Mouse (Mus musculus) forebrain, embryonic 11.5 days (tissue): Measurements from ENCODE around the gene Pwwp2a. TPM values are rescaled to one million over a fixed set of nuclear protein-coding genes. Genes with fewer than 3 reads are reported as not detected.

ENCODE experiments used
- ATAC-seq: fragments of 200-750 bp; cut with Nextera tagmentation; replicated peaks from 2 replicates; pipeline ENCODE4 v1.8.0; 2017; ENCODE audit warnings: moderate TSS enrichment; ENCODE audit not compliant: low FRiP score
- DNase-seq: peaks from one replicate; pipeline ENCODE4 v3.0.0-alpha.2; 2017; ENCODE audit warnings: low spot score
- H3K27ac ChIP-seq: fragments of 300-500 bp; sonication (generic); 2 replicates; pipeline ENCODE4 v1.5.1; 2014; ENCODE audit warnings: low read depth, low read length
- H3K27me3 ChIP-seq: fragments of 300-500 bp; sonication (generic); 2 replicates; pipeline ENCODE4 v1.6.1; 2014; ENCODE audit warnings: mild to moderate bottlenecking, low read length, mixed read lengths; ENCODE audit not compliant: control insufficient read depth, insufficient read depth
- H3K36me3 ChIP-seq: fragments of 300-500 bp; sonication (generic); 2 replicates; pipeline ENCODE4 v1.6.1; 2014; ENCODE audit warnings: mild to moderate bottlenecking, low read length, moderate library complexity, mixed read lengths; ENCODE audit not compliant: control insufficient read depth, insufficient read depth
- H3K4me1 ChIP-seq: fragments of 300-500 bp; sonication (generic); replicated peaks from 2 replicates; pipeline ENCODE4 v1.6.1; 2014; ENCODE audit warnings: low read length, mixed read lengths; ENCODE audit not compliant: control insufficient read depth, insufficient read depth
- H3K4me2 ChIP-seq: fragments of 300-500 bp; sonication (generic); 2 replicates; pipeline ENCODE4 v1.6.1; 2014; ENCODE audit warnings: low read depth, mild to moderate bottlenecking, low read length, moderate library complexity, mixed read lengths; ENCODE audit not compliant: severe bottlenecking
- H3K4me3 ChIP-seq: fragments of 300-500 bp; sonication (generic); 2 replicates; pipeline ENCODE4 v1.5.1; 2014; ENCODE audit warnings: low read depth, low read length
- H3K9ac ChIP-seq: fragments of 300-500 bp; sonication (generic); 2 replicates; pipeline ENCODE4 v1.6.1; 2014; ENCODE audit warnings: low read length
- H3K9me3 ChIP-seq: fragments of 300-500 bp; sonication (generic); 2 replicates; pipeline ENCODE4 v1.6.1; 2016; ENCODE audit warnings: low read length, mixed read lengths; ENCODE audit not compliant: control insufficient read depth
- WGBS: fragments of 180-500 bp; shearing (Covaris S2); extraction: QIAGEN DNeasy Blood & Tissue Kit; methylation state at CpG from one replicate; pipeline ENCODE4 v1.1.7; 2014; 5-methylcytosine and 5-hydroxymethylcytosine counted together
- polyA plus RNA-seq: library from polyadenylated mRNA; unstranded; fragments of >200 nt; fragmentation: Nextera tagmentation; extraction: Ambion mirVana; gene quantifications from 2 replicates; pipeline ENCODE4 v1.2.1, GENCODE M21; 2014

Pwwp2a gene
- polyA plus RNA-seq, 1 experiment from 2014 or later = 44.7 TPM

DNA sequence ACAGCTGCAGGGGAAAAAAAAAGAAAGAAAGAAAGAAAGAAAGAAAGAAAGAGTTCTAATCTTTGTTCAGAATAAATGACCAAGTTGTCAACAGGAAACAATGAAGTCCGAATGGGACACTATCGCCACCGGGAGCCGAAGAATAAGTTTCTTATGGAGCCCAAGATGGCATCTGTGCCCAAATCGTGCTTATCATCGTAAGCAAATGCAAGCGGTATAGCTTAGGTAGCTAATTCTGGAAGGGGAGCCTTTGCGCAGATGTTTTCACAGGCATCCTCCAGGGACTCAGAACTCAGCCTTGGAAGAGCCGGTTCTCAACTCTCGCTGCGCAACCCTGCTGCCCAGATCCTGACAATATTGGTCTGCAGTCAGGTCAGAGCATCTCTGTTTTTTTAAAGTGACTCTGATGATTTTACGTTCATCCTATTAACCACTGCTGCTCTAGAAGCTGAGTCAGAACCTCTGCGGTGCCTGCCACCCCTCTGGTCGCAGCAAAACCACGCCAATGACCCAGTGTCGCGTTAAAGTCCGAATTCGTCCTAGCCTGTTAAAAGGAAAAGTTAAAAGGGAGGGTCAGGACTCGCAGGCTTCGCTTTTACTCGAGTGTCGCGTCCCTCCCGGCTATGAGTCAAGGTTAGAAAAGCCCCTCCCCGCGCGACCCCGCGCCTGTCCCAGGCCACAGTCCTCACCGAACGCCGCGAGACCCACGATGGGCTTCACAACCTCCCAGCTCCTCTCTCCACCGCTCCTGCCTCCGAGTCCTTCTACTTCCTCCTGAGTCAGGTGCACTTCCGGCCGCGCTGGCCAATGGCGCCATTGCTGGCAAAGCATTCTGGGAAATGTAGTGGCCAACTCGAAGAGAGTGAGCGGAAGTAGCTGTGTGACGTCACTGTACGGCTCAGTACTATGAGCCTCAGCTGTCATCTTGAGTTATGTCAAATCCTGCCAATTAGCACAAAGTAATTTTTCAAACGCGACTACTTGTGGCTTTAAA lies 65.7 kb downstream of the Pwwp2a start, which contains the start of gene Ttc1:
Gene Ttc1, minus strand, starts transcription at position 776 of the 994 bp plus-strand sequence.
- Histone ChIP-seq H3K27me3 (no peaks in the 10 kb centered on the region), H3K9ac (peak within 1 kb of the TSS; percentile 73), H3K4me1 (peaks cover 4% of the 10 kb centered on the region; the same call in 1 of the 2 replicates), H3K9me3 (no peaks in the 10 kb centered on the region), H3K4me2 (peak within 1 kb of the TSS; percentile 89), H3K36me3 (peaks cover 3% of the 10 kb centered on the region; the same call in 1 of the 2 replicates), H3K4me3 (peak within 1 kb of the TSS; percentile 74), H3K27ac (no peak within 1 kb of the TSS)
- DNase-seq (peak; percentile 95), ATAC-seq (peak; percentile 98)
- WGBS = 4% methylated on average over 46 of the region's 47 CpGs

DNA sequence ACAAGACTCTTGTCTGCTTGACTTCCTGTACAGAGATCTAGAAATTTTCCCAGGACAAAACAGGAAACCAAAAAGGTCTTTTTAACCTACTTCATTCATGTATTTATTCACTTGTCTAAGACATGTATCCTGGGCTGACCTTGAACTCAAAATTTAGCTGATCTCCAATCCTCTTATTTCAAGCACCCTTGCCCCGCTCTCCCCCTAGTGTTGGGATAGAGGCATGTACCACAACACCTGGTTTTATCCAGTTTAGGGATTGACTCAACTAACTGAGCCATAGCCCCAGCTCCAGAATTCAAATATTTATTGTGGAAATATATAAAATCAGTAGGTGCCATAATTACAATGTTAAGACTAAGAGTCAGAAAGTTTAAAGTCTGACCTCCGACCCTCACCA lies 69.7 kb downstream of the Pwwp2a start:
- H3K4me3 ChIP-seq = no peak overlapping the region
- H3K36me3 ChIP-seq = no peaks in the 10 kb centered on the region
- H3K27ac ChIP-seq = no peak overlapping the region
- no peaks in the 10 kb centered on the region; the same call in 1 of the 2 replicates for H3K27me3 ChIP-seq
- no peak overlapping the region for H3K9ac ChIP-seq
- H3K4me1 ChIP-seq = peaks cover 4% of the 10 kb centered on the region; the same call in 1 of the 2 replicates
- H3K9me3 ChIP-seq = no peaks in the 10 kb centered on the region
- DNase-seq (no peak), ATAC-seq (no peak)
- H3K4me2 ChIP-seq = no peak overlapping the region
- WGBS = 63% methylated on average over 2 of the region's 2 CpGs

DNA sequence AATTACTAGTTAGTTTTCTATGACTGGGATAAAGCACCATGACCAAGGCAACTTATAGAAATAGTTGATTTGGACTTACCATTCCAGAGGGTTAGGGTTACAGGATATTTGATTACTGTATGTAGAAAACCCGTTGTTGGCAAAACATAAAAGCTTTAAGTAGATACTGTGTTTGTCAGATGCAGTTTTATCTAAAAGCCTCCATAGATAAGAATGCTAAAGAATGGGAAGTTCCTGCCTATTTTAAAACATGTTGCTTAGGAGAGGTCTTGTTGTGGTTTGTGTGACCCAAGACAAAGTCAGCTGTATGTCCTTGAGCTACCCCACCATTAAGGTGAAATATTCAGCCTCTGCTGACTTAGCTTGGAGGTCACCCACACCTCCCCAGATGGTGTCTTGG lies 72.8 kb downstream of the Pwwp2a start:
- H3K4me1 ChIP-seq = no peaks in the 10 kb centered on the region
- H3K27me3 ChIP-seq = no peaks in the 10 kb centered on the region; the same call in 1 of the 2 replicates
- H3K4me2 ChIP-seq = no peak overlapping the region
- no peak overlapping the region for H3K4me3 ChIP-seq
- H3K9me3 ChIP-seq = no peaks in the 10 kb centered on the region
- 86% methylated on average over 1 of the region's 1 CpGs for WGBS
- DNase-seq = no peak
- H3K27ac ChIP-seq = no peak overlapping the region
- no peaks in the 10 kb centered on the region for H3K36me3 ChIP-seq
- no peak for ATAC-seq
- H3K9ac ChIP-seq = no peak overlapping the region

DNA sequence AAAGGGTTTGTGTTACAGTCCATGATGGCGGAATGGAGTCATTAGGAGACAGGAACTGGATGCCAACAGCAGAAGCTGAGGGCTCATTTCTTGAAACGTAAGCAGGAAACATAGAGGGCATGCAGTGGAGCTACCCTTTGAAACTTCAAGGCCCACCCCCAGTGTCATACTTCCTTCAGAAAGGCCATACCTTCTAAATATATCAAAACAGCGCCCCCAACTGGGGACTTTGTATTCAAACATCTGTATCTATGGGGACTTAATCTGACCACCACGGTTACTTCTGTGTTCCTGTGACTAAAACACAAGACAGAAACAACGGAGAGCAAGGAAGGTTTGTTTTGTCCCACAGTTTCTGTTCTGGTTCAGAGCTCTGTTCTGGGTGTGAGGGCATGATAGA lies 73.6 kb downstream of the Pwwp2a start:
- H3K4me2 ChIP-seq = no peak overlapping the region
- WGBS = 69% methylated on average over 5 of the region's 5 CpGs
- H3K4me3 ChIP-seq = no peak overlapping the region
- no peaks in the 10 kb centered on the region for H3K36me3 ChIP-seq
- H3K9ac ChIP-seq = no peak overlapping the region
- H3K27me3 ChIP-seq = no peaks in the 10 kb centered on the region; the same call in 1 of the 2 replicates
- H3K9me3 ChIP-seq = no peaks in the 10 kb centered on the region
- DNase-seq = no peak
- H3K4me1 ChIP-seq = no peaks in the 10 kb centered on the region
- H3K27ac ChIP-seq = no peak overlapping the region
- no peak for ATAC-seq

DNA sequence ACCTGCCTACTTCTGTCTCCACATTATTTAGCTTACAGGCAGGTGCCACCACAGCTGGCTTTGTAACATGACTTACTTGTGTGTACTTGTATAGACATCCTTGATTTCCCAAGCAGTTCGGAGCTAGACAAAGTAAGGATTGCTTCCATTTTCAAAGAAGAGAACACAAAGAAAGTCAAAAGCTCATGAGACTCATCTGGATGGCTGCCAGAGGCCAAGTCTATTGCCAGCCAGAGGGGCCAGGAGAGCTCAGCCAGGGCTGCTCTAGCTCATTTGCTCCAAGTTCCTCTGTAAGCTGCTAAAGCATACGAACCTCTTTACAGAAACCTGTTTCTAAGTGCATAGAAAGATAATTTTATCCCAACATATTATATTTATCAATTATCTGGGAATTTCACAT lies 76.6 kb downstream of the Pwwp2a start:
- Histone ChIP-seq H3K36me3 (no peaks in the 10 kb centered on the region), H3K4me2 (no peak overlapping the region), H3K27ac (no peak overlapping the region), H3K9me3 (no peaks in the 10 kb centered on the region), H3K27me3 (no peaks in the 10 kb centered on the region; the same call in 1 of the 2 replicates), H3K4me3 (no peak overlapping the region), H3K9ac (no peak overlapping the region), H3K4me1 (no peaks in the 10 kb centered on the region)
- WGBS = 75% methylated on average over 2 of the region's 2 CpGs
- DNase-seq (no peak), ATAC-seq (no peak)

DNA sequence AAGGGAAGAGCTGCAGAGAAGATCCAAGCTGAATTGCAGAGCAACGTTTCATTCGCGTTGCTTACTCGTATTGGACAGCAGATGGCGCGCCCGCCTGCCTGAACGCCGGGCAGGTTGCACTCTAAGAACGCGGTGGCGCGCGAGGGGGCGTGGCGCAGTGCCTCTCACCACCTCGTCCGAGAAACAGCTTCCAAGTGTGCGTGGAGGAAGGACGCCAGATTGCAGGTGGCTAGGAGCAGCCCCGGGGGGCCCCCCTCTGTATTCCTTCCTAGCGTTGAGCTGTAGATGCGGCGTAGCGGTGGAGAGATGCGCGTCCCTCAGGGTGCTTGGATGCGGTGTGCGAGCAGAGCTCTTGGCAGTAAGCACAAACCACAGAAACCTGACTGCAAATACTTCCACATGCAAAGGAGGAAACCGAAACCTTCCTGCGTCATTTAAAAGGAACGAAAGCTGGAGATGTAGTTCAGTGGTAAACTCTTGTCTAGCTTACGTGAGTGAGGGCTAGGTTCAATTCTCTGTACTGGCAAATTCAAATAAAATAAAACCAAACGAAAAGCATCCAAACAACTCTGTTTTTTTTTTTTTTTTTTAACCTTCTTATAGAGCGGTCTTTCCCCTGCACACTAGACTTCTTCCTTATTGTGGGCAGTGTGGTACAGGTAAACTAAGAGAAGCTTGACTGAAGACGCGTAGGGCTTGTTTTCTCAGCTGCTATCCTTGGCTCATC lies 85.3 kb downstream of the Pwwp2a start:
- no peak overlapping the region for H3K27ac ChIP-seq
- ATAC-seq = peak; percentile 76
- no peaks in the 10 kb centered on the region for H3K4me1 ChIP-seq
- no peaks in the 10 kb centered on the region for H3K36me3 ChIP-seq
- H3K27me3 ChIP-seq = peaks cover 4% of the 10 kb centered on the region; the same call in 1 of the 2 replicates
- 6% methylated on average over 37 of the region's 37 CpGs for WGBS
- peak; percentile 89 for DNase-seq
- H3K4me2 ChIP-seq = peak overlapping the region; percentile 82
- peak overlapping the region; percentile 20; the same call in 1 of the 2 replicates for H3K9ac ChIP-seq
- no peaks in the 10 kb centered on the region for H3K9me3 ChIP-seq
- peak overlapping the region; percentile 36 for H3K4me3 ChIP-seq

DNA sequence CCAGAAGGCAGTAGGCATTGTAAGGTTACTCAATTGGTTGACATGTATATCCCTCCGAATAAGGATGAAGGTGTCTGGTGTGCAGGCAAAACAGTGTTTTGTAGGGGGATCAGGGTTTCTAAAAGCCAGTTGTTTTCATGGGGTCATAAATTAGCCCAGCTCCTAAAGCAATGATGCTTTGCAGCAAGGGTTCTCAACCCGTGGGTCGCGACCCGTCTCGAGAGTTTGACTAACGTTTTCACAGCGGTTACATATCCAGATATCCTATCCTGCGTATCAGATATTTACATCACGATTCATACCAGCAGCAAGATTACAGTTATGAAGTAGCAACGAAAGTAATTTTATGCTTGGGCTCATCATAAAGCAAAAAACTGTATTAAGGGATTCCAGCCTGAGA lies 86.0 kb downstream of the Pwwp2a start:
- Histone ChIP-seq H3K9ac (no peak overlapping the region), H3K4me2 (no peak overlapping the region), H3K4me1 (no peaks in the 10 kb centered on the region), H3K9me3 (no peaks in the 10 kb centered on the region), H3K27me3 (peaks cover 4% of the 10 kb centered on the region; the same call in 1 of the 2 replicates), H3K36me3 (no peaks in the 10 kb centered on the region), H3K27ac (no peak overlapping the region), H3K4me3 (no peak overlapping the region)
- 73% methylated on average over 11 of the region's 11 CpGs for WGBS
- ATAC-seq = no peak
- no peak for DNase-seq

DNA sequence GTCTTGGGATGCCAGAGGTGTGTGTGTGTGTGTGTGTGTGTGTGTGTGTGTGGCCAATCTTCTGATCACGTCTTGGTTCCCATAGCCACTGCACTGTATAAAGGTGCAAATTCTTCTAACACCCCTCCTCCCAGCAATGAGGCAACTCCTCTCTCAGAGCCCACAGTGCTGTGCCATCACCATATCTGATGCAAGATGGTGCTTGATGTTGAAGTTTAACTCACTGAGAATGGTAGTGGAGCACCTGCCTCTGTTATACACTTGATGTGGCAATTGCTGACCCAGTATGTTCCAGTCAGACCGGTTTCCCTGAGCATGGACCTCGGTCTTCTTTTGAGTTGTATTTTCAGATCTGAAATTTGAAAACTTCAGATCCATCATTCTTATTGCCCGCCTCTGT lies 88.3 kb downstream of the Pwwp2a start:
- Histone ChIP-seq H3K4me1 (no peaks in the 10 kb centered on the region), H3K9ac (no peak overlapping the region), H3K4me2 (no peak overlapping the region), H3K9me3 (no peaks in the 10 kb centered on the region), H3K27ac (no peak overlapping the region), H3K36me3 (no peaks in the 10 kb centered on the region), H3K4me3 (no peak overlapping the region), H3K27me3 (peaks cover 4% of the 10 kb centered on the region; the same call in 1 of the 2 replicates)
- ATAC-seq = no peak
- no peak for DNase-seq
- WGBS = 84% methylated on average over 4 of the region's 4 CpGs
